25 mouse cellular contexts compared by ENCODE assay signal in genomic region chr11:112659911-112660310, GRCm38 (mm10).
DNase-seq lines count a peak whose midpoint lies in the region; ATAC-seq and TF ChIP-seq lines count a peak whose summit lies in the region.
"Had no signal": no experiment of that assay in that cellular context is flagged by ENCODE, and none has a peak within 500 bp of the region (broad histone marks: within the 10 kb centered on the region; RNA-seq: fewer than 3 reads in every experiment).

No protein-coding gene starts in this region.

- peak; percentile 68 for DNase-seq in heart, embryonic 10.5 days (ENCODE audit: low spot score)
- DNase-seq in heart, adult 2 months = no peak
- DNase-seq in 3T3-L1 (ENCODE audit: low read depth, low spot score) = peak; percentile 66
- DNase-seq in NIH3T3 (ENCODE audit: low read depth) = peak; percentile 64
- no peak for DNase-seq in cerebellum, postnatal 4 days (ENCODE audit: low spot score in 2 of 2)
- DNase-seq: adrenal gland, adult 8-10 months; adrenal gland, postnatal 14 days; adrenal gland, postnatal 36 days; B cell, adult 2 months; cerebellum, adult 11-12 months; cerebellum, adult 2 months; cerebellum, adult 9-10 months; cerebellum, postnatal 10 days; cerebellum, postnatal 25 days; embryo, embryonic 11 days had no signal

- H3K27me3 ChIP-seq in heart, embryonic 10.5 days (ENCODE audit: insufficient read depth, poor library complexity, severe bottlenecking) = no peaks in the 10 kb centered on the region
- H3K27me3 ChIP-seq in heart, adult 2 months (ENCODE audit: control insufficient read depth, insufficient read depth, low read length) = no peaks in the 10 kb centered on the region
- H3K27me3 ChIP-seq in forebrain, embryonic 12.5 days = no peaks in the 10 kb centered on the region
- H3K27me3 ChIP-seq: CH12.LX; embryonic facial prominence, embryonic 15.5 days had no signal

- WGBS in heart, embryonic 10.5 days = 42% methylated on average over 3 of the region's 3 CpGs
- WGBS in heart, adult 2 months = 50% methylated on average over 3 of the region's 3 CpGs
- 70% methylated on average over 3 of the region's 3 CpGs for WGBS in forebrain, embryonic 12.5 days

- no peaks in the 10 kb centered on the region for H3K79me2 ChIP-seq in heart, adult 2 months (replicated peaks; ENCODE audit: control insufficient read depth, insufficient read depth, low read length)

- no peak for TF ChIP-seq POLR2A in heart, adult 2 months (IDR thresholded peaks at IDR 0.05; ENCODE audit: insufficient read depth, low read depth, low read length)

- H3K4me1 ChIP-seq in heart, embryonic 10.5 days = peaks cover 8% of the 10 kb centered on the region
- H3K4me1 ChIP-seq in heart, adult 2 months (ENCODE audit: control insufficient read depth, insufficient read depth, low read length) = no peaks in the 10 kb centered on the region
- peaks cover 9% of the 10 kb centered on the region for H3K4me1 ChIP-seq in forebrain, embryonic 12.5 days

- no peak overlapping the region for H3K4me3 ChIP-seq in heart, embryonic 10.5 days
- no peak overlapping the region for H3K4me3 ChIP-seq in heart, adult 2 months
- H3K4me3 ChIP-seq in forebrain, embryonic 12.5 days (replicated peaks) = no peak overlapping the region
- H3K4me3 ChIP-seq: embryonic facial prominence, embryonic 13.5 days; embryonic facial prominence, embryonic 15.5 days; erythroblast, embryonic 14.5 days had no signal

- TF ChIP-seq EP300 in heart, adult 2 months (IDR thresholded peaks at IDR 0.05; ENCODE audit: insufficient read depth, low read depth, low read length) = no peak

- no peaks in the 10 kb centered on the region for H3K36me3 ChIP-seq in heart, embryonic 10.5 days
- H3K36me3 ChIP-seq in heart, adult 2 months (ENCODE audit: control insufficient read depth, insufficient read depth, low read length) = no peaks in the 10 kb centered on the region
- H3K36me3 ChIP-seq in forebrain, embryonic 12.5 days (replicated peaks) = no peaks in the 10 kb centered on the region
- H3K36me3 ChIP-seq: embryonic facial prominence, embryonic 13.5 days; embryonic facial prominence, embryonic 15.5 days; G1E had no signal

- H3K9ac ChIP-seq in heart, adult 2 months (ENCODE audit: low read depth, low read length) = no peak overlapping the region
- H3K9ac ChIP-seq in forebrain, embryonic 12.5 days = no peak overlapping the region
- H3K9ac ChIP-seq: embryonic facial prominence, embryonic 13.5 days; embryonic facial prominence, embryonic 15.5 days had no signal

- TF ChIP-seq CTCF in heart, adult 2 months (IDR thresholded peaks at IDR 0.05) = no peak

- H3K9me3 ChIP-seq in heart, embryonic 10.5 days = no peaks in the 10 kb centered on the region
- H3K9me3 ChIP-seq in forebrain, embryonic 12.5 days = no peaks in the 10 kb centered on the region
- H3K9me3 ChIP-seq: embryonic facial prominence, embryonic 13.5 days; embryonic facial prominence, embryonic 15.5 days had no signal

- intact Hi-C loops in heart, adult 2 months (cut with DNase I) = no loop called here

- no peak overlapping the region for H3K4me2 ChIP-seq in forebrain, embryonic 12.5 days
- H3K4me2 ChIP-seq: embryonic facial prominence, embryonic 13.5 days; embryonic facial prominence, embryonic 15.5 days had no signal

- no peak for ATAC-seq in forebrain, embryonic 12.5 days (ENCODE audit: low FRiP score)
- ATAC-seq: activated CD4-positive, CD25-positive, alpha-beta regulatory T cell, adult 4 months; CD4-positive, CD25-positive, alpha-beta regulatory T cell, adult 4 months; forebrain, embryonic 14.5 days; forebrain, embryonic 16.5 days had no signal

- no peak overlapping the region for H3K27ac ChIP-seq in heart, embryonic 10.5 days
- no peak overlapping the region for H3K27ac ChIP-seq in heart, adult 2 months
- H3K27ac ChIP-seq in forebrain, embryonic 12.5 days = no peak overlapping the region
- H3K27ac ChIP-seq: embryonic facial prominence, embryonic 13.5 days; embryonic facial prominence, embryonic 15.5 days had no signal

Comparison
In these comparisons a context has a peak if more than half of its experiments do, and no peak if none do; other contexts are left out.
1. DNase-seq: peak in heart, embryonic 10.5 days (single experiment), 3T3-L1 (single experiment) and NIH3T3 (single experiment); none in heart, adult 2 months (0 of 2) and cerebellum, postnatal 4 days (0 of 2).